Mouse (Mus musculus): ENCODE data around the gene Wwox. TPM values are rescaled to one million over a fixed set of nuclear protein-coding genes. Genes with fewer than 3 reads are reported as not detected.

Wwox gene
- polyA plus RNA-seq, 1 experiment from 2014 or later = 16.3 TPM

- H3K36me3 ChIP-seq (ENCODE audit: insufficient read depth, low read length) = no peaks in the 10 kb centered on the region
- H3K4me2 ChIP-seq (ENCODE audit: low read length) = no peak overlapping the region
- ATAC-seq (replicated peaks; ENCODE audit: low FRiP score, low read depth) (no peak), DNase-seq (ENCODE audit: low spot score) (no peak)
- 0 out of 2 replicates have a peak, but pooled peaks cover 4% of the 10 kb centered on the region for H3K4me1 ChIP-seq (replicated peaks; ENCODE audit: insufficient read depth, low read length)
- no peaks in the 10 kb centered on the region for H3K27me3 ChIP-seq (ENCODE audit: insufficient read depth, low read length)
- no peak overlapping the region for H3K4me3 ChIP-seq (replicated peaks; ENCODE audit: low read depth, low read length)
- no peaks in the 10 kb centered on the region for H3K9me3 ChIP-seq (replicated peaks; ENCODE audit: low read length)
- H3K9ac ChIP-seq (ENCODE audit: low read depth, low read length) = no peak overlapping the region
- TF ChIP-seq CTCF (IDR thresholded peaks at IDR 0.05; ENCODE audit: low read depth) = no peak
- WGBS = 90% methylated on average over 3 of the region's 3 CpGs
- H3K27ac ChIP-seq = no peak overlapping the region
These were observed 234.0 kb downstream of the Wwox start for GRCm38 (mm10) chr8:114673416-114673815.

GRCm38 (mm10) chr8:114675151-114675550, 235.7 kb downstream of the Wwox start:
- H3K9ac ChIP-seq (ENCODE audit: low read depth, low read length) = no peak overlapping the region
- no peak for DNase-seq (ENCODE audit: low spot score)
- no peaks in the 10 kb centered on the region for H3K9me3 ChIP-seq (replicated peaks; ENCODE audit: low read length)
- WGBS = 65% methylated on average over 7 of the region's 7 CpGs
- peaks cover 13% of the 10 kb centered on the region for H3K4me1 ChIP-seq (replicated peaks; ENCODE audit: insufficient read depth, low read length)
- ATAC-seq (replicated peaks; ENCODE audit: low FRiP score, low read depth) = no peak
- no peak for TF ChIP-seq CTCF (IDR thresholded peaks at IDR 0.05; ENCODE audit: low read depth)
- no peaks in the 10 kb centered on the region for H3K36me3 ChIP-seq (ENCODE audit: insufficient read depth, low read length)
- H3K4me2 ChIP-seq (ENCODE audit: low read length) = no peak overlapping the region
- H3K4me3 ChIP-seq (replicated peaks; ENCODE audit: low read depth, low read length) = no peak overlapping the region
- H3K27ac ChIP-seq = no peak overlapping the region
- no peaks in the 10 kb centered on the region for H3K27me3 ChIP-seq (ENCODE audit: insufficient read depth, low read length)

- Histone ChIP-seq H3K9me3 (replicated peaks; ENCODE audit: low read length) (no peaks in the 10 kb centered on the region), H3K27me3 (ENCODE audit: insufficient read depth, low read length) (no peaks in the 10 kb centered on the region), H3K9ac (ENCODE audit: low read depth, low read length) (no peak overlapping the region), H3K36me3 (ENCODE audit: insufficient read depth, low read length) (no peaks in the 10 kb centered on the region), H3K4me3 (replicated peaks; ENCODE audit: low read depth, low read length) (no peak overlapping the region), H3K27ac (no peak overlapping the region), H3K4me1 (replicated peaks; ENCODE audit: insufficient read depth, low read length) (peaks cover 14% of the 10 kb centered on the region), H3K4me2 (ENCODE audit: low read length) (no peak overlapping the region)
- no peak for ATAC-seq (replicated peaks; ENCODE audit: low FRiP score, low read depth)
- 63% methylated on average over 2 of the region's 2 CpGs for WGBS
- TF ChIP-seq CTCF (IDR thresholded peaks at IDR 0.05; ENCODE audit: low read depth) = no peak
- no peak for DNase-seq (ENCODE audit: low spot score)
These were observed 237.5 kb downstream of the Wwox start for GRCm38 (mm10) chr8:114676918-114677317.

GRCm38 (mm10) chr8:114677551-114678127, 238.2 kb downstream of the Wwox start:
- Histone ChIP-seq H3K4me1 (replicated peaks; ENCODE audit: insufficient read depth, low read length) (peaks cover 14% of the 10 kb centered on the region), H3K27me3 (ENCODE audit: insufficient read depth, low read length) (no peaks in the 10 kb centered on the region), H3K9ac (ENCODE audit: low read depth, low read length) (no peak overlapping the region), H3K36me3 (ENCODE audit: insufficient read depth, low read length) (no peaks in the 10 kb centered on the region), H3K27ac (no peak overlapping the region), H3K9me3 (replicated peaks; ENCODE audit: low read length) (no peaks in the 10 kb centered on the region), H3K4me2 (ENCODE audit: low read length) (no peak overlapping the region), H3K4me3 (replicated peaks; ENCODE audit: low read depth, low read length) (no peak overlapping the region)
- TF ChIP-seq CTCF (IDR thresholded peaks at IDR 0.05; ENCODE audit: low read depth) = no peak
- peak; percentile 39 for DNase-seq (ENCODE audit: low spot score)
- no peak for ATAC-seq (replicated peaks; ENCODE audit: low FRiP score, low read depth)
- 41% methylated on average over 6 of the region's 6 CpGs for WGBS

GRCm38 (mm10) chr8:114679386-114680098, 240.1 kb downstream of the Wwox start:
- no peaks in the 10 kb centered on the region for H3K36me3 ChIP-seq (ENCODE audit: insufficient read depth, low read length)
- 22% methylated on average over 14 of the region's 14 CpGs for WGBS
- H3K27ac ChIP-seq = no peak overlapping the region
- H3K4me3 ChIP-seq (replicated peaks; ENCODE audit: low read depth, low read length) = no peak overlapping the region
- H3K4me1 ChIP-seq (replicated peaks; ENCODE audit: insufficient read depth, low read length) = peaks cover 14% of the 10 kb centered on the region
- H3K4me2 ChIP-seq (ENCODE audit: low read length) = no peak overlapping the region
- DNase-seq (ENCODE audit: low spot score) (peak; percentile 58), ATAC-seq (replicated peaks; ENCODE audit: low FRiP score, low read depth) (no peak)
- no peaks in the 10 kb centered on the region for H3K9me3 ChIP-seq (replicated peaks; ENCODE audit: low read length)
- no peaks in the 10 kb centered on the region for H3K27me3 ChIP-seq (ENCODE audit: insufficient read depth, low read length)
- no peak for TF ChIP-seq CTCF (IDR thresholded peaks at IDR 0.05; ENCODE audit: low read depth)
- no peak overlapping the region for H3K9ac ChIP-seq (ENCODE audit: low read depth, low read length)

GRCm38 (mm10) chr8:114681136-114681535, 241.7 kb downstream of the Wwox start:
- Histone ChIP-seq H3K9me3 (replicated peaks; ENCODE audit: low read length) (no peaks in the 10 kb centered on the region), H3K4me2 (ENCODE audit: low read length) (no peak overlapping the region), H3K27me3 (ENCODE audit: insufficient read depth, low read length) (no peaks in the 10 kb centered on the region), H3K4me3 (replicated peaks; ENCODE audit: low read depth, low read length) (no peak overlapping the region), H3K9ac (ENCODE audit: low read depth, low read length) (no peak overlapping the region), H3K27ac (no peak overlapping the region), H3K4me1 (replicated peaks; ENCODE audit: insufficient read depth, low read length) (peaks cover 14% of the 10 kb centered on the region), H3K36me3 (ENCODE audit: insufficient read depth, low read length) (no peaks in the 10 kb centered on the region)
- TF ChIP-seq CTCF (IDR thresholded peaks at IDR 0.05; ENCODE audit: low read depth) = no peak
- 48% methylated on average over 10 of the region's 10 CpGs for WGBS
- ATAC-seq (replicated peaks; ENCODE audit: low FRiP score, low read depth) (no peak), DNase-seq (ENCODE audit: low spot score) (peak; percentile 45)

All from kidney, postnatal 0 days (tissue).